Mouse (Mus musculus) spleen, postnatal 14 days (tissue): ENCODE measurements at regions not wholly inside any gene's neighbourhood (a gene's known extent, or its start where the extent isn't known, plus 50 kb on each side); places are given as distances from the start of the nearest gene placed in this dataset.

Source experiments
- DNase-seq, 2 experiments: peaks; one replicate each; pipeline ENCODE4 v3.0.0; 2021 to 2022; ENCODE audit warnings: low spot score in 2 of 2

DNA sequence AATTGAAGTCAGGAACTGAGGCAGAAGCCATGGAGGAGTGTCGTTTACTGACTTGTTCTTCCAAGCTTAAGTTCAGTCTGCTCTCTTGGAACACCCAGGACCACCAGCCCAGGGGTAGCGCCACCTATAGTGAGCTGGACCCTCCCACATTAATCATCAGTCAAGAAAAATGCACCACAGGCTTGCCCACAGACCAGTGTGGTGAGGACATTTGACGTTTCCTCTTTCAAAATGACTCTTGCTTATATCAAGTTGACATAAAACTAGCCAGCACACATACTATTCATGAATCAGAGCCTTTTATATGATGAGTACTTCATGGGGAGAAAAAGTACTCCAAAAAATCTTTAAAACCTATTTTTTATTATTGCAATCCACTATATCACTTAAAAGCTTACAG is 69.7 kb upstream of the Paip1 start:
- DNase-seq: no peak

DNA sequence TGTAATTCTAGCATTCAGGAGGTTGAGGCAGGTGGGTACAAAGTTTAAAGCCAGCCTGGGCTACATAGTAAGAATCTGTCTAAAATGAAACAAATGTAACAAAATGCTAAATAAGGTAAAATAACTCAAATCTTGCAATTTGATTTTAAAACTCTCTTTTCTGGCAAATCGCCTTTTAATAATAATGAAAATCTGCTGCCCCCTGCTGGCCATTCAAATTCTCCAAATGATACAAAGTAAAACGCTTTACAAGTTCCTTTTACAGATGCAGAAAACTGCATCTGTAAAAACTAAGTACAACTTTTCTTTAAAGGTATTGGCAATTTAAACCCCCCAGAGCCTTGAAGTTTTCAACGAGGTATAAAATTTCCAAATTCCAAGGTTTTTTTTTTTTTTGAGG is 65.0 kb upstream of the Paip1 start:
- peak in 1 of 2 experiments; percentile 27 for DNase-seq

DNA sequence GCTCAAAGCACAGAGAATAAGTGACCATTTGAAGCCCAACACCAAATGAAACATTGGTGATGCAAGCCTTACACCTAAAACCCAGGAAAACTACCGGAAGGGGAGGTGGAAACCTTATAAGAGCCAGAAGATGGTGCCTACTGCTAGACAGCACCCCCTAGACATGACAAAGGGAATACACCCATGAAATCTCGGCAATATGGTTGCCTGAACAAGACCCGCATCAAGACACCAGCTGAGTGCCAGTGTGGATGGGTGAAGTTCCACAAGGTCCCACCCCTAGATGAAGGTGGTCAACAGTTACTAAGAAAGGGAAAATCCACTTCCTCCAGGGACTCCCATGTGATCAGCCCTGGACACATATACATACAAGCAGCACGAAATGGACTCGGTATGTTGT is 64.2 kb upstream of the Paip1 start:
- DNase-seq: no peak

- DNase-seq: no peak
Observed at GRCm38 (mm10) chr13:119367544-119367943, 60.9 kb upstream of the Paip1 start.

DNA sequence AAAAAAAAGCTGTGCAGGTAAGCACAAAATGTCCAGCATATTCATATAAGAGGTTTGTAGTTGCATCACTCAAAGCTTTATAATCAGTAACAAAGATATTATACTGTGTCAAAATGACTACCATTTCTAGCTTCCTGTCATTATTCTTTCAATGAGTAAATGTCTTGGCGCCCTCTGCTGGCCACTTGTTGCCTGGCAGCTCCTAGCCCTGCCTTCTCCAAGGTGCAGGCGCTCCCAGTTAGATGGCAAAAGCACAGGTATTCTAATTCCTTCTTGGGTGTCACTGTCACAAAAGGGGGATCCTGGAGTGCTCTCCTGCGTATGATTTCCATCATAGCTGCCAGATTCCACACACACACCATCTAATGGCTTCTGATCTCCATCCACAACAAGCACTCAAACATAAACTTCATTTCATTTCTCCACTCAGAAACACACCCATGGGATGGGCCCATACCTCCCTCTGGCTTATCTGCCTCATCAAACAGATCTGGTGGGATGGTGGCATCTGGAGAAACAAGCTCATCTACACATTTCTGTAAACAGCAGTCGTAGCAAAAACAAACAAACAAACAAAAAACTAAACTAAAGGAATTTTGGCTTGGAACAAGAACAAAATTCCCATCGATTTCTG is 49.9 kb upstream of the Paip1 start:
- peak; percentile 49 to 71 for DNase-seq
